Mouse (Mus musculus): ENCODE measurements around the gene Lbr. TPM values are rescaled to one million over a fixed set of nuclear protein-coding genes. Genes with fewer than 3 reads are reported as not detected.

The Lbr gene
- 52.1 and 54.3 TPM in 2 replicates for polyA plus RNA-seq (2012; ENCODE audit: insufficient read depth, insufficient read length, missing spikeins)

DNA sequence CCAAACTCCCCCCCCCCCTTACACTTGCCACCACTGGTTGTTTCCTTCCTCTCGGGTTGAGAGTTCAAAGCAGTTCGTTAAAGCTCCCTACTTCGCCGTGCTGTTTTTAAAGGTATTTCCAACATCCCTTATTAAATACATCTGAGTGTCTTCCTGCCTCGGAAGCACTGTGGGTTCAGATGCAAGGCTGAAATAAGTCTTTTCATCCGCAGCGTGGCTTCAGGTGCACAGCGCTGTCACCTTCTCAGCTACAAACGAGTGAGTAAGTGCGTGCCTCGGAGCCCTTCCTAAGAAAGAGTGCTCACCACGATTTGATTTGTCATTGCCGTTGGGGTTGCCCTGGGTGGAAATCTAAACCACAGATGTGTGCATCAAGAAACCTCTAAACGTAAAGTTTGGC lies at the start of gene Lbr:
Gene Lbr (minus strand): TSS at position 266 of the 400 bp plus-strand sequence.
- Histone ChIP-seq H3K4me1 (ENCODE audit: control insufficient read depth, insufficient read depth, low read length) (peaks cover 37% of the 10 kb centered on the region), H3K27ac (ENCODE audit: insufficient read depth, low read depth, low read length) (peak within 1 kb of the TSS; percentile 66), H3K4me3 (ENCODE audit: insufficient read depth, low read length) (peak within 1 kb of the TSS; percentile 84)
- TF ChIP-seq CTCF (IDR thresholded peaks at IDR 0.05; ENCODE audit: low read depth, low read length) (no peak), POLR2A (IDR thresholded peaks at IDR 0.05; ENCODE audit: borderline replicate concordance, low read depth, low read length) (no peak)

- Histone ChIP-seq H3K27ac (ENCODE audit: insufficient read depth, low read depth, low read length) (no peak overlapping the region), H3K4me3 (ENCODE audit: insufficient read depth, low read length) (no peak overlapping the region), H3K4me1 (ENCODE audit: control insufficient read depth, insufficient read depth, low read length) (no peaks in the 10 kb centered on the region)
- TF ChIP-seq POLR2A (IDR thresholded peaks at IDR 0.05; ENCODE audit: borderline replicate concordance, low read depth, low read length) = no peak
- TF ChIP-seq CTCF (IDR thresholded peaks at IDR 0.05; ENCODE audit: low read depth, low read length) = no peak
Observed at GRCm38 (mm10) chr1:181889670-181890069, 46.8 kb upstream of the Lbr start.

DNA sequence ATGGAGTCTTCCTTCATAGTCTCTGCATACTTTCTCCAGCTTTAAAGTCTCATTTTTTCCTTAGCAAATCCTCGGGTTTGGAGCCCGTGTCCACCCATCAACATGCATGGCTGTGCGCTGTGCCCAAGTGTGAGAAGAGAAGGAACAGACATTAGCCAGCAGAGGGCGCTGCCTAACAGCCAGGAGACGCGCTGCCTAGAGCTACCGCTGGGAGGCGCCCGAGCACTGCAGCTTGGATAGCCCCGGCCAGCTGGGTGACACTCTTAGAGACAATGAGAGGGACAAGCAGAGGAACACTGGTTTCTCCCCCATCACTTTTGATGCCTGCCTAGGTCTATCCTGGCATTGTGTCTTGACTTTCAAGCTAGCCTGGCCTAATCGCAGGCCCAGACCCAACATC lies 46.0 kb upstream of the Lbr start:
- H3K27ac ChIP-seq (ENCODE audit: insufficient read depth, low read depth, low read length) = no peak overlapping the region
- TF ChIP-seq CTCF (IDR thresholded peaks at IDR 0.05; ENCODE audit: low read depth, low read length) (peak; percentile 100), POLR2A (IDR thresholded peaks at IDR 0.05; ENCODE audit: borderline replicate concordance, low read depth, low read length) (no peak)
- no peaks in the 10 kb centered on the region for H3K4me1 ChIP-seq (ENCODE audit: control insufficient read depth, insufficient read depth, low read length)
- no peak overlapping the region for H3K4me3 ChIP-seq (ENCODE audit: insufficient read depth, low read length)

GRCm38 (mm10) chr1:181881532-181881931 lies 38.7 kb upstream of the Lbr start:
- H3K4me3 ChIP-seq (ENCODE audit: insufficient read depth, low read length) = no peak overlapping the region
- H3K4me1 ChIP-seq (ENCODE audit: control insufficient read depth, insufficient read depth, low read length) = peaks cover 5% of the 10 kb centered on the region
- H3K27ac ChIP-seq (ENCODE audit: insufficient read depth, low read depth, low read length) = no peak overlapping the region
- 0 out of 2 replicates have a peak, but pooled peaks have one; percentile 1 for TF ChIP-seq POLR2A (IDR thresholded peaks at IDR 0.05; ENCODE audit: borderline replicate concordance, low read depth, low read length)
- peak; percentile 40; the same call in 1 of the 2 replicates for TF ChIP-seq CTCF (IDR thresholded peaks at IDR 0.05; ENCODE audit: low read depth, low read length)

- TF ChIP-seq CTCF (IDR thresholded peaks at IDR 0.05; ENCODE audit: low read depth, low read length) (0 out of 2 replicates have a peak, but pooled peaks have one; percentile 20), POLR2A (IDR thresholded peaks at IDR 0.05; ENCODE audit: borderline replicate concordance, low read depth, low read length) (no peak)
- Histone ChIP-seq H3K4me3 (ENCODE audit: insufficient read depth, low read length) (no peak overlapping the region), H3K27ac (ENCODE audit: insufficient read depth, low read depth, low read length) (no peak overlapping the region), H3K4me1 (ENCODE audit: control insufficient read depth, insufficient read depth, low read length) (peaks cover 5% of the 10 kb centered on the region)
Observed at GRCm38 (mm10) chr1:181880752-181881325, 38.0 kb upstream of the Lbr start.

DNA sequence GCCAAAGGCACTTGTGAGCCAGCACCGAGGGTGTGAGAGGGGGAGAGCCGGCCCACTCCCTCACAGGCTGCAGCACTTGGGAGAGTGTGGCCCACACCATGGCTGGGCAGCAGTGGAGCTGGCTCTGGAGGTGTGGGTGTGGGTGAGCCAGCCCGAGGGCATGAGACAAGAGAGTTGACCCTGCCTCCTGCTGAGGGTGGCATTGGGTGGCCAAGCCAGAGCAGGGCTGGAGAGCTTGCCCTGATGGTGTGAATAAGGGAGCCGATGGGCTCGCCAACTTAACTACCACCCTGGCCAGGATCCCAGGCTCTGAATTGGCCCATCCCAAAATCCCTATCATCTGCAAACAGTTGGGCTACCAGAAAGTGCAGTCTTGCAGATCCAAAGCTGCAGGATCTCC lies 35.6 kb upstream of the Lbr start:
- H3K27ac ChIP-seq (ENCODE audit: insufficient read depth, low read depth, low read length) = no peak overlapping the region
- no peak for TF ChIP-seq CTCF (IDR thresholded peaks at IDR 0.05; ENCODE audit: low read depth, low read length)
- TF ChIP-seq POLR2A (IDR thresholded peaks at IDR 0.05; ENCODE audit: borderline replicate concordance, low read depth, low read length) = no peak
- H3K4me1 ChIP-seq (ENCODE audit: control insufficient read depth, insufficient read depth, low read length) = peaks cover 5% of the 10 kb centered on the region
- H3K4me3 ChIP-seq (ENCODE audit: insufficient read depth, low read length) = no peak overlapping the region

DNA sequence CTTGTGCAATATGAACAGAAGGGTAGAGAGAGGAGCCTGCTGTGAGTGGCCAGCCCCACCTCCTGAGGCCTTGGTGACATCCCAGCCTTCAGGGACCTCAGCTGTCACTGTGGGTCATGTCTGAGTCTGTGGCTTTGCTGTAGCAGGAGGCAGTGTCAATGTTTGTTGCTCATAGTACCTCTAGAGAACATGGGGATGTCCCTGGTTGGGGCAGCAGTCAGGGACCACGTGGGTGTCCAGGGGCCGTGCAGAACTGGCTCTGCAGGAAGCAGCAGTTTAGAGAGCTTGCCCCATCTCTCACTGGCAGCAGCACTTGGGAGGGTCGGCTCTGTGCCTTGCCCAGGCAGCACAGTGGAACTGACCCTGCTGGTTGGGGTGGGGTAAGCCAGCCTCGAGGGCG lies 34.2 kb upstream of the Lbr start:
- H3K4me1 ChIP-seq (ENCODE audit: control insufficient read depth, insufficient read depth, low read length) = peaks cover 5% of the 10 kb centered on the region
- no peak for TF ChIP-seq CTCF (IDR thresholded peaks at IDR 0.05; ENCODE audit: low read depth, low read length)
- no peak for TF ChIP-seq POLR2A (IDR thresholded peaks at IDR 0.05; ENCODE audit: borderline replicate concordance, low read depth, low read length)
- no peak overlapping the region for H3K27ac ChIP-seq (ENCODE audit: insufficient read depth, low read depth, low read length)
- no peak overlapping the region for H3K4me3 ChIP-seq (ENCODE audit: insufficient read depth, low read length)

DNA sequence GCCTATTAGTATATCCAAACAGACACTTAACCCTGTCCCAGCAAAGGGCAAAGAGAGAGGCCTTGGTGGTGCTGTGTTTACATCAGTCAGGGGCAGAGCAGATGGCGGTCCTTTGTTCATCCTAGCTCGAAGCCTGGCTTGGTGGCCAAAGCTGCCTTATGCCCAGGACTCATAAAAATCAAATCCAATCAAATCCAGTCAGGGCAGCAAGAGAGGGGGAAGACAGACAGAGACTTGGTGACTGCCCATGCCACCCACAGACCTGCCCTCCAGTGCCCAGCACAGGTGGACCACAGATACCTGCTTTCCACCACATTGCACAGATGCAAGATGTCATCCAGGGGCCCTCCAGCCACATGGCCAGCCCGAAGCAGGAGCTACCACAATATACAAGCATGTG lies 33.8 kb upstream of the Lbr start:
- Histone ChIP-seq H3K27ac (ENCODE audit: insufficient read depth, low read depth, low read length) (no peak overlapping the region), H3K4me3 (ENCODE audit: insufficient read depth, low read length) (no peak overlapping the region), H3K4me1 (ENCODE audit: control insufficient read depth, insufficient read depth, low read length) (peaks cover 3% of the 10 kb centered on the region)
- no peak for TF ChIP-seq CTCF (IDR thresholded peaks at IDR 0.05; ENCODE audit: low read depth, low read length)
- TF ChIP-seq POLR2A (IDR thresholded peaks at IDR 0.05; ENCODE audit: borderline replicate concordance, low read depth, low read length) = no peak

- Histone ChIP-seq H3K4me3 (ENCODE audit: insufficient read depth, low read length) (no peak overlapping the region), H3K4me1 (ENCODE audit: control insufficient read depth, insufficient read depth, low read length) (no peaks in the 10 kb centered on the region), H3K27ac (ENCODE audit: insufficient read depth, low read depth, low read length) (no peak overlapping the region)
- TF ChIP-seq POLR2A (IDR thresholded peaks at IDR 0.05; ENCODE audit: borderline replicate concordance, low read depth, low read length) (no peak), CTCF (IDR thresholded peaks at IDR 0.05; ENCODE audit: low read depth, low read length) (no peak)
Observed at GRCm38 (mm10) chr1:181873086-181873920, 30.5 kb upstream of the Lbr start.

GRCm38 (mm10) chr1:181872639-181873038 lies 29.8 kb upstream of the Lbr start:
- H3K27ac ChIP-seq (ENCODE audit: insufficient read depth, low read depth, low read length) = no peak overlapping the region
- H3K4me1 ChIP-seq (ENCODE audit: control insufficient read depth, insufficient read depth, low read length) = no peaks in the 10 kb centered on the region
- TF ChIP-seq CTCF (IDR thresholded peaks at IDR 0.05; ENCODE audit: low read depth, low read length) (no peak), POLR2A (IDR thresholded peaks at IDR 0.05; ENCODE audit: borderline replicate concordance, low read depth, low read length) (no peak)
- H3K4me3 ChIP-seq (ENCODE audit: insufficient read depth, low read length) = no peak overlapping the region
